Mouse (Mus musculus) limb, embryonic 13.5 days (tissue): ENCODE data around the gene Heatr4. TPM values are rescaled to one million over a fixed set of nuclear protein-coding genes. Genes with fewer than 3 reads are reported as not detected.
A peak's percentile ranks its signal among the peaks of the same experiment; 100 is the strongest.
"Not testable (repeated sequence)": the region's sequence is repeated elsewhere in the genome, so short reads cannot be mapped to it uniquely, and the experiment has no call there.

Experiments
- ATAC-seq: fragments of 200-750 bp; cut with Nextera tagmentation; 2 replicates; pipeline ENCODE4 v1.8.0; 2017; ENCODE audit warnings: low read depth, moderate number of reproducible peaks, moderate TSS enrichment; ENCODE audit not compliant: low FRiP score
- H3K27ac ChIP-seq: fragments of 300-500 bp; sonication (generic); 2 replicates; pipeline ENCODE4 v1.5.1; 2015; ENCODE audit warnings: inconsistent platforms, mild to moderate bottlenecking, moderate library complexity
- H3K27me3 ChIP-seq: fragments of 300-500 bp; sonication (generic); 2 replicates; pipeline ENCODE4 v1.6.1; 2015; ENCODE audit warnings: mild to moderate bottlenecking, inconsistent platforms
- H3K36me3 ChIP-seq: fragments of 300-500 bp; sonication (generic); 2 replicates; pipeline ENCODE4 v1.6.1; 2015; ENCODE audit warnings: inconsistent platforms, mild to moderate bottlenecking, moderate library complexity
- H3K4me1 ChIP-seq: fragments of 300-500 bp; sonication (generic); 2 replicates; pipeline ENCODE4 v1.6.1; 2015; ENCODE audit warnings: inconsistent platforms
- H3K4me2 ChIP-seq: fragments of 300-500 bp; sonication (generic); replicated peaks from 2 replicates; pipeline ENCODE4 v1.6.1; 2015; ENCODE audit warnings: inconsistent platforms, mild to moderate bottlenecking, moderate library complexity
- H3K4me3 ChIP-seq: fragments of 300-500 bp; sonication (generic); 2 replicates; pipeline ENCODE4 v1.5.1; 2015; ENCODE audit warnings: moderate library complexity, mild to moderate bottlenecking, inconsistent platforms
- H3K9ac ChIP-seq: fragments of 300-500 bp; sonication (generic); 2 replicates; pipeline ENCODE4 v1.6.1; 2015; ENCODE audit warnings: mild to moderate bottlenecking, inconsistent platforms
- H3K9me3 ChIP-seq: fragments of 300-500 bp; sonication (generic); 2 replicates; pipeline ENCODE4 v1.6.1; 2016; ENCODE audit warnings: inconsistent platforms
- WGBS: fragments of 180-500 bp; shearing (Covaris S2); methylation state at CpG from one replicate; pipeline ENCODE4 v1.1.7; 2015; 5-methylcytosine and 5-hydroxymethylcytosine counted together
- polyA plus RNA-seq: library from polyadenylated mRNA; unstranded; fragments of >200 nt; fragmentation: Nextera tagmentation; extraction: Ambion mirVana; gene quantifications from 2 replicates; pipeline ENCODE4 v1.2.1, GENCODE M21; 2015

Heatr4 gene
- polyA plus RNA-seq, 1 experiment from 2014 or later: not detected

DNA sequence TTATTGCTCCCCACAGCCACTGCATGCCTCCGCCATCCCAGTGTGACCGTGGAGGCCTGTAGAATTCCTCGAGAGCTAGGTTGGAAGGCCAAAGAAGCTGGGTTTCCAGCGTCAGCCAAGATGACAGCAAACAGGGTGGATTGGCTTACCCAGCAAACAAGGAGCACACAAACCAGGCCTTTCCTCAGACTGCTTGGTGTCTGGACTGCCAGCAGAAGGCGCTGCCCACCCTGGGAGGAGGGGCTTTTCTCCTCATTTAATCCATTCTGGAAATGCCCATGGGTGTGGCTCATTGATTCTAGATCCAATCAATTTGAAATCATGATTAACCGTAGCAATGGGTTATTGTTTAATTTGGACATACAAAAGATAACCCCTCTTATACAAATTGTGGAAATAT is 28.5 kb upstream of the Heatr4 start:
- Histone ChIP-seq H3K4me1 (peaks cover 30% of the 10 kb centered on the region), H3K9me3 (no peaks in the 10 kb centered on the region), H3K27me3 (no peaks in the 10 kb centered on the region), H3K4me3 (no peak overlapping the region), H3K9ac (no peak overlapping the region), H3K27ac (no peak overlapping the region), H3K36me3 (peaks cover 11% of the 10 kb centered on the region), H3K4me2 (no peak overlapping the region)
- WGBS: 72% methylated on average over 6 of the region's 6 CpGs
- no peak for ATAC-seq

DNA sequence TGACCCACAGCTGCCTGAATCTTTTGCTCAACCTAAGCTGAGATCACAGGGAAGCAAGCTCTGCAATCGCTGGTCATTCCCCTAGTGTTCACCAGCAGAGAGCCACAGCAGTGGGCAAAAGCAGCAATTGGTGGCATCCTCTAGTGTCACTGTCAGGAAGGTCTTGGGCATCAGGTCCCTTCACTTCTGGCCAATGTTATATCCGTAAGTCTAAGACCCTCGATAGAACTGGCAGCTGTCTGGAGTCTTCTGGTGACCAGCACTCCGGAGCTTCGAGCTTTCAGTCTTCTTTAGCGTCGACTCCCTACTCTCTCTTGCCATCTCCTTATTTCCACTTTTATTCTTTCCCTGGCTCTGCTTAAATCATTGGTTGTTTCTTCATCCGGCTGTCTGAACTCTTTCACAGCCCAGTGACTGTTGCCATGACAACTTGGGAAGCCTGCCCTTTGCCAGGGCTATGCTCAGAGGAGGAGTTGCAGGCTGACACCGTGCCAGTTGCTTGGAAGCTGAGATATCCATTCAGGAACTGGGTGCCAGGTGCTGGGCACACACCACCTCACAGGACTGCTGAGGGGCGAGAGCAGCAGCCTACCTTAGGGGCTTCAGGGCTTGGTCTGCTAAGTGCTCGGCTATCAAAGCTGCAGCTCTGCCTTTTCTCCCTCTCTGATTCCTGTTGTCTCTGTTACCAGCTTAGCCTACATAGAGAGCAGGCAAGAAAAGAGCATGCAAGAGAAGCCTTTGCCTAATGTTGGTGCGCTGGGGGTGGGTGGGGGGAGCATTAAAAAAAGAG is 26.8 kb upstream of the Heatr4 start:
- Histone ChIP-seq H3K27ac (no peak overlapping the region), H3K4me2 (peak overlapping the region; percentile 63), H3K9ac (peak overlapping the region; percentile 36; the same call in 1 of the 2 replicates), H3K36me3 (peaks cover 8% of the 10 kb centered on the region; the same call in 1 of the 2 replicates), H3K9me3 (no peaks in the 10 kb centered on the region), H3K27me3 (no peaks in the 10 kb centered on the region), H3K4me3 (0 out of 2 replicates have a peak overlapping the region, but pooled peaks have one; percentile 10), H3K4me1 (peaks cover 30% of the 10 kb centered on the region)
- 61% methylated on average over 12 of the region's 12 CpGs for WGBS
- peak; percentile 34; the same call in 1 of the 2 replicates for ATAC-seq

- Histone ChIP-seq H3K4me1 (peaks cover 30% of the 10 kb centered on the region), H3K9me3 (no peaks in the 10 kb centered on the region), H3K4me3 (peak overlapping the region; percentile 51), H3K27ac (no peak overlapping the region), H3K4me2 (peak overlapping the region; percentile 63), H3K27me3 (no peaks in the 10 kb centered on the region), H3K36me3 (peaks cover 1% of the 10 kb centered on the region; the same call in 1 of the 2 replicates), H3K9ac (0 out of 2 replicates have a peak overlapping the region, but pooled peaks have one; percentile 69)
- WGBS: 81% methylated on average over 3 of the region's 3 CpGs
- ATAC-seq: no peak
Observed at GRCm38 (mm10) chr12:84010201-84010600, 25.5 kb upstream of the Heatr4 start.

GRCm38 (mm10) chr12:84009171-84009965 is 24.7 kb upstream of the Heatr4 start, which contains the start of gene Acot1:
Acot1 (plus strand) TSS chr12:84009490.
- peak; percentile 95 for ATAC-seq
- Histone ChIP-seq H3K27ac (peak within 1 kb of the TSS; percentile 44; the same call in 1 of the 2 replicates), H3K4me2 (peak within 1 kb of the TSS; percentile 63), H3K4me3 (peak within 1 kb of the TSS; percentile 51), H3K9ac (peak within 1 kb of the TSS; percentile 69), H3K4me1 (peaks cover 30% of the 10 kb centered on the region)
- not testable (repeated sequence) for H3K9me3 ChIP-seq, H3K36me3 ChIP-seq, H3K27me3 ChIP-seq
- 1% methylated on average over 50 of the region's 70 CpGs for WGBS

- ATAC-seq: no peak
- 69% methylated on average over 8 of the region's 8 CpGs for WGBS
- Histone ChIP-seq H3K4me3 (peak overlapping the region; percentile 51), H3K9ac (peak overlapping the region; percentile 69; the same call in 1 of the 2 replicates), H3K9me3 (no peaks in the 10 kb centered on the region), H3K4me2 (peak overlapping the region; percentile 63), H3K27ac (peak overlapping the region; percentile 44; the same call in 1 of the 2 replicates), H3K27me3 (no peaks in the 10 kb centered on the region), H3K36me3 (no peaks in the 10 kb centered on the region; the same call in 1 of the 2 replicates), H3K4me1 (peaks cover 30% of the 10 kb centered on the region)
Observed at GRCm38 (mm10) chr12:84008729-84009128, 24.1 kb upstream of the Heatr4 start.

- H3K9me3 ChIP-seq: no peaks in the 10 kb centered on the region
Observed at GRCm38 (mm10) chr12:84008251-84008650, 23.6 kb upstream of the Heatr4 start.

DNA sequence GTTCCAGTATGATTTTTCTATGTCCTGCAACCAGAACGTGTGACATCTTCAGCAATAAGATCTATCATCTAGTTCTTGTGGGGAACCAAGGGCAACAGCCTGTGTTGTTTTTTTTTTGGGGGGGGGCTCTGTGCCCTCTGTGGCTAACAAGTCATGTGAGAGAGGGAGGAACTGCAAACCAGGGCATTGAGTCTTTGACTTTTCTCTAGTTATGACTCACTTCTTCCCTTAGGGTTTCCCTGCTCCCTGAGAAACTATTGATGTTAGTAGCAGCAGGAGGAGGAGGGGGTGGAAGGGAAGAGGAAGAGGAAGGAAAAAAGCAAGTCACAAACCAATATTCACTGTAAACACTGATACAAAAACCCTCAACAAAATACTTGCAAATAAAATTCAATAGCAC is 19.2 kb upstream of the Heatr4 start:
- no peak overlapping the region for H3K4me3 ChIP-seq
- peaks cover 5% of the 10 kb centered on the region; the same call in 1 of the 2 replicates for H3K4me1 ChIP-seq
- no peak overlapping the region for H3K9ac ChIP-seq
- no peaks in the 10 kb centered on the region for H3K36me3 ChIP-seq
- 85% methylated on average over 1 of the region's 1 CpGs for WGBS
- no peak overlapping the region for H3K4me2 ChIP-seq
- no peak for ATAC-seq
- H3K9me3 ChIP-seq: peaks cover 9% of the 10 kb centered on the region; the same call in 1 of the 2 replicates
- H3K27ac ChIP-seq: no peak overlapping the region
- H3K27me3 ChIP-seq: no peaks in the 10 kb centered on the region

More at GRCm38 (mm10) chr12:84008251-84008650, 23.6 kb upstream of the Heatr4 start:
- H3K27ac ChIP-seq: no peak overlapping the region
- no peak overlapping the region for H3K4me3 ChIP-seq
- H3K36me3 ChIP-seq: no peaks in the 10 kb centered on the region
- no peak overlapping the region for H3K4me2 ChIP-seq
- WGBS: 88% methylated on average over 12 of the region's 12 CpGs
- no peak for ATAC-seq
- H3K27me3 ChIP-seq: no peaks in the 10 kb centered on the region
- H3K4me1 ChIP-seq: peaks cover 30% of the 10 kb centered on the region
- H3K9ac ChIP-seq: no peak overlapping the region

GRCm38 (mm10) chr12:84000418-84000817 is 15.8 kb upstream of the Heatr4 start:
- Histone ChIP-seq H3K4me1 (0 out of 2 replicates have a peak, but pooled peaks cover 3% of the 10 kb centered on the region), H3K9me3 (peaks cover 14% of the 10 kb centered on the region; the same call in 1 of the 2 replicates), H3K4me3 (no peak overlapping the region), H3K4me2 (no peak overlapping the region), H3K36me3 (no peaks in the 10 kb centered on the region), H3K27me3 (no peaks in the 10 kb centered on the region), H3K9ac (no peak overlapping the region), H3K27ac (no peak overlapping the region)
- WGBS: 75% methylated on average over 3 of the region's 3 CpGs
- ATAC-seq: no peak

GRCm38 (mm10) chr12:83999237-83999636 is 14.6 kb upstream of the Heatr4 start:
- H3K4me1 ChIP-seq, H3K4me3 ChIP-seq, H3K27me3 ChIP-seq, ATAC-seq, H3K36me3 ChIP-seq, H3K9ac ChIP-seq, H3K27ac ChIP-seq, H3K4me2 ChIP-seq: not testable (repeated sequence)
- peaks cover 14% of the 10 kb centered on the region; the same call in 1 of the 2 replicates for H3K9me3 ChIP-seq
- 62% methylated on average over 8 of the region's 8 CpGs for WGBS

DNA sequence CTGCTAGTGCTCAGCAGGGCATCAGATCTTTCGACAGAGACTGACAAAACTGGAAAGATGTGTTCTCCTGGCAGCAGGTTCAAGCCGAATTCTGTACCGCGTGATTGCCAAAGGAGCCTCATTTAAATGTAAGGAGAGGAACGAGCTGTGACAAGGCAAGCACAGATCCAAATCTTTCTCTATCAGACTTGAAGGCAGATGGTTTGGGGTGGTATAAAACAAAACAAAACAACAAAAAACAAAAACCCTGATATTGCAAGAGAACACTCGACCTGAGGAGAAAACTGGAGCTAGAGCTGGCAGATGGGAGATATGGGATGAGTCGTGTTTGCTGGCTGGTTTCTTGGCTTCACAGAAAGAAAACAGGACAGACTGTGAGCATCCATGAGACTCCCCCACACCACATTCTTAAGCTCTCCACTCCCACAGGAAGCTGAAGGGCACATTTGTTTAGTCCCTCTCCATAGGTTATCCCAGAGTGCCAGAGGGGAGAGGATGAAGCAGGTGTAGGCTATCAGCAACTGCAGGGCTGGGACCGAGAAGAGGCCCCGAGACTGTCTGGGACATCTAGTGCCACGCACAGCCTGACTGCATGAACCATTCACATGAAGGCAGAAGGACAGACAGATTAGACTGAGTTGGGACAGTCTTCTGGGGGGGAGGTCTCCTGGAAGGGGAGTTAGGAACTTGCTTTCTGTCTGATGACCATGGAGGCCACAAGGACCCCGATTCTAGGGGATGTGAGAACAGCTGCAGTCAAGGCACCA is 13.9 kb upstream of the Heatr4 start:
- Histone ChIP-seq H3K4me3 (no peak overlapping the region), H3K9ac (no peak overlapping the region), H3K27ac (no peak overlapping the region), H3K36me3 (peaks cover 8% of the 10 kb centered on the region), H3K9me3 (peaks cover 14% of the 10 kb centered on the region; the same call in 1 of the 2 replicates), H3K4me2 (no peak overlapping the region), H3K27me3 (no peaks in the 10 kb centered on the region), H3K4me1 (0 out of 2 replicates have a peak, but pooled peaks cover 3% of the 10 kb centered on the region)
- no peak for ATAC-seq
- 62% methylated on average over 11 of the region's 11 CpGs for WGBS

DNA sequence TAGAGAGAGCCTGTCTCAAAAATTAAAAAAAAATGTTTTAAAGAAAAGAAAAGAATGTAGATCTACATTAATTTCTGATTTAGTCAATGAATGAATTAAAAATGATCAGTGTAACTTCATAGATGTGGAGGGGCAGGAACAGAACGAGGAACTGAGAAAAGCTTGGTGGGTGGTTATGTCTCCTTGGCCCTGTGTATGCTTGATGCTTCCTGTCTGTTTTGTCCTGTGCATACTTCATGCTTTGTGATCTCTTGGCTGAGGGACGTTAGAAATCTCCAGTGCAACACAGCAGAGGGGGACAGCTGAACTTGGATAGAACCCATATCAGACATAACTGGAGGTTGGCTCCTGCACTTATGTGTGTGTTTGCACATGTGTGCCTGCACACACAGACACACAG is 12.6 kb upstream of the Heatr4 start:
- Histone ChIP-seq H3K27ac (no peak overlapping the region), H3K4me3 (no peak overlapping the region), H3K36me3 (peaks cover 12% of the 10 kb centered on the region), H3K9me3 (peaks cover 11% of the 10 kb centered on the region; the same call in 1 of the 2 replicates), H3K9ac (no peak overlapping the region), H3K4me2 (no peak overlapping the region), H3K27me3 (no peaks in the 10 kb centered on the region), H3K4me1 (0 out of 2 replicates have a peak, but pooled peaks cover 3% of the 10 kb centered on the region)
- WGBS: 70% methylated on average over 2 of the region's 2 CpGs
- no peak for ATAC-seq
